Mouse (Mus musculus) intestine, embryonic 14.5 days (tissue): ENCODE data around the gene Prom1. TPM values are rescaled to one million over a fixed set of nuclear protein-coding genes. Genes with fewer than 3 reads are reported as not detected.
A peak's percentile ranks its signal among the peaks of the same experiment; 100 is the strongest.

Experiments used
- ATAC-seq: fragments of 200-750 bp; cut with Nextera tagmentation; replicated peaks from 2 replicates; pipeline ENCODE4 v1.8.0; 2017; ENCODE audit warnings: low read depth, moderate number of reproducible peaks, moderate TSS enrichment, moderate library complexity; ENCODE audit not compliant: low FRiP score, low TSS enrichment
- DNase-seq: peaks from one replicate; pipeline ENCODE4 v3.0.0-alpha.2; 2018; ENCODE audit warnings: low spot score
- H3K27ac ChIP-seq: fragments of 300-500 bp; sonication (generic); 2 replicates; pipeline ENCODE4 v1.5.1; 2014; ENCODE audit warnings: low read depth, mild to moderate bottlenecking, control low read depth
- H3K27me3 ChIP-seq: fragments of 300-500 bp; sonication (generic); replicated peaks from 2 replicates; pipeline ENCODE4 v1.6.1; 2014; ENCODE audit warnings: low read length, control low read depth; ENCODE audit not compliant: control insufficient read depth, insufficient read depth
- H3K36me3 ChIP-seq: fragments of 300-500 bp; sonication (generic); 2 replicates; pipeline ENCODE4 v1.6.1; 2014; ENCODE audit warnings: low read length, control low read depth; ENCODE audit not compliant: control insufficient read depth, insufficient read depth
- H3K4me1 ChIP-seq: fragments of 300-500 bp; sonication (generic); replicated peaks from 2 replicates; pipeline ENCODE4 v1.6.1; 2014; ENCODE audit warnings: low read length, control low read depth, mixed read lengths; ENCODE audit not compliant: control insufficient read depth, insufficient read depth
- H3K4me2 ChIP-seq: fragments of 300-500 bp; sonication (generic); 2 replicates; pipeline ENCODE4 v1.6.1; 2014; ENCODE audit warnings: low read length
- H3K4me3 ChIP-seq: fragments of 300-500 bp; sonication (generic); 2 replicates; pipeline ENCODE4 v1.5.1; 2014; ENCODE audit warnings: low read depth, low read length, control low read depth, mixed read lengths
- H3K9ac ChIP-seq: fragments of 300-500 bp; sonication (generic); 2 replicates; pipeline ENCODE4 v1.6.1; 2014; ENCODE audit warnings: mild to moderate bottlenecking, low read length
- H3K9me3 ChIP-seq: fragments of 300-500 bp; sonication (generic); 2 replicates; pipeline ENCODE4 v1.6.1; 2016; ENCODE audit warnings: low read length, control low read depth; ENCODE audit not compliant: control insufficient read depth
- WGBS: fragments of 180-500 bp; shearing (Covaris S2); extraction: QIAGEN DNeasy Blood & Tissue Kit; methylation state at CpG from one replicate; pipeline ENCODE4 v1.1.7; 2014; 5-methylcytosine and 5-hydroxymethylcytosine counted together
- polyA plus RNA-seq: library from polyadenylated mRNA; unstranded; fragments of >200 nt; fragmentation: Nextera tagmentation; extraction: Ambion mirVana; gene quantifications from 2 replicates; pipeline ENCODE4 v1.2.1, GENCODE M21; 2014

The Prom1 gene
- polyA plus RNA-seq, 1 experiment from 2014 or later, result 57.4 TPM

DNA sequence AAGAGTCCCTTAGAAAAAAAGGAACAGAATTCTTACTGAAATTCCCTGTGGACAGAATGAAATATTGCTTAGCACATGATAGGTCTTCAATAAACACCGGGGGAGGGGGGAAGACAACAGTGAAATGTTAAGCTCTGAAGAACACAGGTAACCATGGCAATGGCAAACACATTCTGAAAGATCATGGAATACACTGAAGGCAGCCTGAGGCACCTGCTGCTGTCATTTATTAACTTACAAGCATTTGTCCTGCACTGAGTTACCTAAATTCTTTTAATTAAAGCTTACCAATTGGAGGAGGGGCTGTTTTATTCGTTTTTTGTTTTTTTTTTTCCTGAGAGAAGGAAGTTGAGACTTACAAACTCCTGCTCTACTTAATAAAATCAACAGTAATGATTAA lies 7.3 kb upstream of the Prom1 start:
- 63% methylated on average over 2 of the region's 2 CpGs for WGBS
- no peak for DNase-seq
- Histone ChIP-seq H3K27ac (no peak overlapping the region), H3K9me3 (no peaks in the 10 kb centered on the region; the same call in 1 of the 2 replicates), H3K36me3 (no peaks in the 10 kb centered on the region), H3K4me1 (peaks cover 6% of the 10 kb centered on the region; the same call in 1 of the 2 replicates), H3K4me2 (no peak overlapping the region), H3K4me3 (no peak overlapping the region), H3K9ac (no peak overlapping the region), H3K27me3 (no peaks in the 10 kb centered on the region)
- no peak for ATAC-seq

DNA sequence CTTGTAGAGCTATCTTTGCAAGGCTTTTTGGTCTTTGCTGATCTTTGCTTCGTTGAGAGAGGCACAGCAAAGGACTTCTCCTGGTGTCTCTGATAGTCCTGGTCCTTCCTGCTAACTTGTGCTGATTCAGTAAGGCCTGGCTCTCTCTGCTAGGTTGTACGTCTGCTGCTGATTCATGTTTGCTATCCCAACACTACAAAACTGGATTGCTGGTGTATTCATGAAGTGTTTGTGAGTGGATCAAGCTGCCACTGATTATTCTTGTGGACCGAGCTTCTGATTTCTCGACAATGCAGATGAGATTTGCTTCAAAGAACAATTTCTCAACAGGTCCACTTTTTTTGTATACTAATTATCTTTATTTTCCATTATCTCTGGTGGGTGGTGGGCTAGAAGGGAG lies 6.3 kb upstream of the Prom1 start:
- no peaks in the 10 kb centered on the region; the same call in 1 of the 2 replicates for H3K9me3 ChIP-seq
- H3K4me3 ChIP-seq, result no peak overlapping the region
- H3K36me3 ChIP-seq, result no peaks in the 10 kb centered on the region
- 82% methylated on average over 4 of the region's 4 CpGs for WGBS
- no peak overlapping the region for H3K4me2 ChIP-seq
- peaks cover 6% of the 10 kb centered on the region; the same call in 1 of the 2 replicates for H3K4me1 ChIP-seq
- ATAC-seq (no peak), DNase-seq (no peak)
- no peaks in the 10 kb centered on the region for H3K27me3 ChIP-seq
- H3K9ac ChIP-seq, result no peak overlapping the region
- no peak overlapping the region for H3K27ac ChIP-seq

DNA sequence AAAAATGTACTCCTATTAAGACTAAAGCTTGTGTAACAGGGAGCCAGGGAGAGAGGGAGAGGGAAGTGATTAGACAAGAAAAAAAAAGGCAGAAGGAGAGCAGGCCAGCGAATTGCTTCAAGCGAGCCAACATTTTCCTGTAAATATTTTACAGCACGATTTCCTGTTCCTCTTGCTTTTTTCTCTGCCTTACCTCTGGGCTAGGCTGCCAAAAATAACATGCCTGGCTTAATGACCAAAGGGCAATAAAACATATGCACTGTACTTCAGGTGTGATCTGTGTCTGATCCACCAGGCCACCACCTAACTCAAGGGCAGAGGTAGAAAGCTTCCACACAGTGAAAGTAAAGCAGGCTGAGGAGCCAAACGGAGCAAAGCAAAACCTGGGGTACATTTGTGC lies 3.4 kb upstream of the Prom1 start:
- H3K9ac ChIP-seq, result no peak overlapping the region
- peaks cover 6% of the 10 kb centered on the region for H3K4me1 ChIP-seq
- H3K27ac ChIP-seq, result no peak overlapping the region
- no peaks in the 10 kb centered on the region; the same call in 1 of the 2 replicates for H3K9me3 ChIP-seq
- H3K4me2 ChIP-seq, result no peak overlapping the region
- H3K4me3 ChIP-seq, result no peak overlapping the region
- no peak for ATAC-seq
- H3K36me3 ChIP-seq, result no peaks in the 10 kb centered on the region
- H3K27me3 ChIP-seq, result no peaks in the 10 kb centered on the region
- DNase-seq, result no peak
- 33% methylated on average over 4 of the region's 4 CpGs for WGBS

DNA sequence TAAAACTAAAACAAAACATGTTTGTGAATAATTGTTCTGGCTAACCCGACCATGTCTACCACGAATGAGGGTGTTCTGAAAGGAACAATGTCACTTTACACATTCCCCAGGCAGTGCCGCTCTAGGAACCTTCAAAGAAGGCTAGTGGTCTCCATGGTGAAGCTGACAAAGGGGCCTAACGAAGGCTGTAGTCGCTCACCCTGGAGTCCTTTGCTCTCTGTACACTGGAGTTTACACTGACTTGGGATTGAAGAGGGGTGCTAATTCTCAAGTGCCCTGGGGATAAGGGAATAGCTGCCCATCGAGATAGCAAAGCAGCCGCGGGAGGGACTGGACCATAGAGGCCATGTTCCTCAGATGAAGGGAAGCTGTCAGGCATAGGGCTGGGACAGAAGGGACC lies 2.9 kb upstream of the Prom1 start:
- H3K4me3 ChIP-seq, result no peak overlapping the region
- no peaks in the 10 kb centered on the region for H3K36me3 ChIP-seq
- 82% methylated on average over 8 of the region's 8 CpGs for WGBS
- no peaks in the 10 kb centered on the region for H3K27me3 ChIP-seq
- no peak overlapping the region for H3K9ac ChIP-seq
- H3K9me3 ChIP-seq, result no peaks in the 10 kb centered on the region; the same call in 1 of the 2 replicates
- no peak overlapping the region for H3K27ac ChIP-seq
- ATAC-seq, result no peak
- no peak overlapping the region for H3K4me2 ChIP-seq
- no peak for DNase-seq
- H3K4me1 ChIP-seq, result peaks cover 9% of the 10 kb centered on the region

DNA sequence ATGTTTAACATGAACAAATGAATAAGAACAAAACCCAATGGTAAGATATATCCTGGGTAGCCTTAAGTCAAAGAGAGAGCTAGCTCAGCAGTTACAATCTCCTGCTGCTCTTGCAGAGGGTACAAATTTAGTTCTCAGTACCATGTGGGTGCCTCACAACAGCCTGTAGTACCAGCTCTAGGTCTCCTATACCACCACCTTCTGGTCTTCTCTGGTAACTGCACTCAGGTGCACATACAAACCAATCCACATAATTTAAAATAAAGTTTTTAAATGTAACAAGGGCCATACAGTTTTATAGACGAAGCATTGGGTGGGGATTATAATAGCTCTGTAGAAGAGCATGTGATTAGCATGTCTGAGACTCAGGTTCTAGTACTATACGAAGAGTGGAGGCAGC lies 2.3 kb upstream of the Prom1 start:
- ATAC-seq, result no peak
- no peak overlapping the region for H3K27ac ChIP-seq
- H3K4me1 ChIP-seq, result peaks cover 12% of the 10 kb centered on the region
- H3K9ac ChIP-seq, result no peak overlapping the region
- no peak overlapping the region for H3K4me3 ChIP-seq
- no peak for DNase-seq
- 90% methylated on average over 2 of the region's 2 CpGs for WGBS
- H3K36me3 ChIP-seq, result no peaks in the 10 kb centered on the region
- H3K9me3 ChIP-seq, result no peaks in the 10 kb centered on the region; the same call in 1 of the 2 replicates
- no peak overlapping the region for H3K4me2 ChIP-seq
- H3K27me3 ChIP-seq, result no peaks in the 10 kb centered on the region

DNA sequence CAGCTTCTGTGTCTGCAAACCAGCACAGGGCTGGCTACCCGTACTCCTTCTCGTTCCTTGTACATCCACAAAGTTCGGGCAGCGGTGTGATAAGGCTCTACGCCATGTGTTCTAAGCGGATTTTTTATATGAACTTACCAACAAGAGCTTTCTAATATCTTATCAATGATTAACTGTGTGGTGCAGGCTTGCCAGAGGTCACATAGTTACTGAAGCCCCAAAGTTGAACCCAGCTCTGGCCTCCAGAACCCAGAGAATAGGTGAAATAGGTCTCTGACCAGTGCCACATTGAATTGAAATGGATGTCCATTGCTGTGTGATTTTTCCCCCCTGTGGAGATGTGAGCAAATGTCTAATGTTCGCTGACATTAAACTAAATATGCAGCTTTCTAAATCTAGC lies 1.3 kb upstream of the Prom1 start:
- no peaks in the 10 kb centered on the region for H3K36me3 ChIP-seq
- H3K27me3 ChIP-seq, result no peaks in the 10 kb centered on the region
- ATAC-seq (no peak), DNase-seq (no peak)
- no peak overlapping the region for H3K9ac ChIP-seq
- no peaks in the 10 kb centered on the region; the same call in 1 of the 2 replicates for H3K9me3 ChIP-seq
- no peak overlapping the region for H3K4me2 ChIP-seq
- H3K4me1 ChIP-seq, result peaks cover 12% of the 10 kb centered on the region
- WGBS, result 84% methylated on average over 7 of the region's 7 CpGs
- no peak overlapping the region for H3K4me3 ChIP-seq
- no peak overlapping the region for H3K27ac ChIP-seq

DNA sequence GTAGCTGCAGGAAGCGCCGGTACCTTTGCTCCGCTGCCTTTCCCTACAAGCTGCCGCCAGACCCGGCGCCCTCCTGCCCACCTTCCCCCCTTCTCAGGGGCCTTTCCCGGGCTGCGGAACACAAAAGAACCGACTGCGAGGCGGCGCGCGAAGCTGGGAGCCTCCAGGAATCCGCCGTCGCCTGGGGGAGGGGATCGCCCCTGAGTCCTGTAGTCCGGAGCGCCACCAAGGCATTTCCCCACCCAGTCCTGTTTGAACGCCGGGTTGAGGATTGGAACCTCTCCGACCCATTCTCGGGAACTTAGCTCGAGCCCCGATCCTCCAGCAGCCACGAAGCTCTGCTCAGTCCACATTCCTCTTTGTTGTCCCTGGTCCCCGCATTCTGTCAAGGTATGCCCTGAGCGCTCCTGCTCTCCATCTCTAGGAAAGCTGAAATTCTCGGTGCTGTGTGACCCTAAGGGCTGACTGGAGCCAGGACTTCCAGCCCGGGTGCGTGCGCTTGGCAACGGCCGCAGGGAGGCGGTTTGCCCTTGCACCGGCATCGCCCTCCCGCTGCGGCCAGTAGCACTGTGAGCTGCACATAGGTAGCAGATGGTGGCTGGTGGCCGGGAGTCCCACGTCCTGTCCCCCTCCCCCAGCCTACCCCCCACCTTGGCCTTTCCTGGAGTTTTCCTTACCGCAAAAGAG lies 1.1 kb downstream of the Prom1 start:
- WGBS, result under 1% methylated on average over 40 of the region's 43 CpGs
- DNase-seq, result peak; percentile 90
- peaks cover 17% of the 10 kb centered on the region for H3K4me1 ChIP-seq
- H3K4me2 ChIP-seq, result peak overlapping the region; percentile 75
- H3K36me3 ChIP-seq, result no peaks in the 10 kb centered on the region
- no peaks in the 10 kb centered on the region for H3K27me3 ChIP-seq
- peak; percentile 70 for ATAC-seq
- H3K9me3 ChIP-seq, result no peaks in the 10 kb centered on the region
- H3K9ac ChIP-seq, result peak overlapping the region; percentile 79
- peak overlapping the region; percentile 84 for H3K27ac ChIP-seq
- H3K4me3 ChIP-seq, result peak overlapping the region; percentile 59

DNA sequence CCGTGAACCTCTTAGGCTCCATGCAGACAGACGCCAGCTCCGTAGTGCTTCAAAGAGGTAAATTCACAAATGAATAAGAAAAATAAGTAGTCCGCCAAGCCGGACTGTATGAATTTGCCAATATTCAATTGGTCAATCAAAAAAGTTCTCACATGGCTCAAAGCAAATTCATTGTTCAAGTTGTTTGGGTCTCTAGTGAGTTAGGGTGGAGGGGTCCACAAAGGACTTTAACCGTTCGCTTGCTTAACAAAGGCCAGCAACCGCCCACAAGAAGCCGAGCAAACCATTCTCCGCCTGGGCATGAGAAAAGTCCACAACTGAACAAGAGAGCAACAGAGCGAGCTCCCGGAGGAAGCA lies 1.7 kb downstream of the Prom1 start:
- Histone ChIP-seq H3K4me2 (peak overlapping the region; percentile 75), H3K9me3 (no peaks in the 10 kb centered on the region), H3K27me3 (no peaks in the 10 kb centered on the region), H3K36me3 (no peaks in the 10 kb centered on the region), H3K9ac (peak overlapping the region; percentile 79), H3K4me1 (peaks cover 19% of the 10 kb centered on the region), H3K4me3 (peak overlapping the region; percentile 59), H3K27ac (peak overlapping the region; percentile 84)
- WGBS, result 3% methylated on average over 12 of the region's 12 CpGs
- ATAC-seq, result no peak; the same call in 1 of the 2 replicates
- DNase-seq, result no peak

DNA sequence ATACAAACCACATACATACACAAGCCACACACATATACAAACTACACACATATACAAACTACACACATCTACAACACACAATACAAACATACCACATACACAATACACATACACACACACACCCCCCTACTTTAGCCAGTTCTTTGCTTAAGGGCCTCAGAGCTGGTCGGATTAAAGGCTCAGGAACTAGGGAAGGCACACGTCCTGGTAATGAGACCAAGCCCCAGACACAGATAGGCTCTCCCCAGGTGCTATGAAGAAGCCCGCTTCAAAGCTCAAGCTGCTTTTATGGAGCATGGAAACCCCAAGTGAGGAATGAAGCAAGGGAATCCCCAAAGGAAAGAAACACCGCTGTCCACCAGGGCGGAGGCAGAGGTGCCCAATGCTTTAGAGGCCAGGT lies 4.8 kb downstream of the Prom1 start:
- DNase-seq (no peak), ATAC-seq (no peak)
- no peak overlapping the region for H3K4me3 ChIP-seq
- no peaks in the 10 kb centered on the region for H3K9me3 ChIP-seq
- H3K27me3 ChIP-seq, result no peaks in the 10 kb centered on the region
- H3K4me2 ChIP-seq, result no peak overlapping the region
- H3K9ac ChIP-seq, result no peak overlapping the region
- no peak overlapping the region for H3K27ac ChIP-seq
- H3K36me3 ChIP-seq, result peaks cover 15% of the 10 kb centered on the region
- 77% methylated on average over 5 of the region's 5 CpGs for WGBS
- peaks cover 14% of the 10 kb centered on the region for H3K4me1 ChIP-seq
